Mouse (Mus musculus): ENCODE measurements around the gene Pcsk7. TPM values are rescaled to one million over a fixed set of nuclear protein-coding genes. Genes with fewer than 3 reads are reported as not detected.

Gene Pcsk7
- polyA plus RNA-seq, 1 experiment from 2014 or later = 26.9 TPM

DNA sequence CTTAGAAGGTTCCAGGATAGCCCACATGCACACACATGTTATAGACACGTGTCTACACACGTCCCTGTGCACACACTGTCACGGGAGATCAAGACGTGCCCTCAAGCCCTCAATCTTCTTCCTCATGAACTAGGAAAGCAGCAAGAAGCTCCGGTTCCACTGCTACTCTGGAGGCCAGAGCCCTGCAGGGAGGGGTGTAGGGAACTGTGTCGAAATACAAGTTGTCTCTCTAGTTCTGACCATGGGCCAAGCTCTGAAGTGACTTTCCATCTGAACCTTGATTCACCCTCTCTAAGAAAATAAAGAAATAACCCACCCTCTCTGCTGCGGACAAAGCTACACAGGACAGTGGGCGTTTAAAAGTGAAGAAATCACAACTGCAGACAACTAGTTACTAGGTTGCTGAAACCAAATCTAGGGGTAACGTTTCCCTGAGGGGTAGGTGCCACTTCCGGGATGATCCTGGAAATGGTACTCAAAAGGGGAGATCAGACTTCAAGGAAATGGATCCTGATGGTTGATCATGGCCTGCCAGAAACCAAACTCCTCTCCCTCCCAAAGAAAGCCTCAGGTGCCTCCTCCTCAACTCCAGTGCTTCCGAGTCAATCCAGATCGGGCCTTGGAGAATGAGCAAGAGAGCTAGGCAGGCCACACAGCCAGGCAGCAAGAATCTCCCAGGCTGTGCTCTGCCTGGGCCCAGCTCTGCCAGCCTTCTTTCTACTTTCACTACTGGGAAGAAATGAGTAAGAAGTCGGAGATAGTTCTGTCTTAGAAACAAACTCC, 47.4 kb downstream of the Pcsk7 start:
- Histone ChIP-seq H3K9me3 (replicated peaks; ENCODE audit: control insufficient read depth, low read length) (no peaks in the 10 kb centered on the region), H3K4me2 (ENCODE audit: low read depth, low read length) (peak overlapping the region; percentile 78), H3K27me3 (ENCODE audit: control insufficient read depth, insufficient read depth, low read length) (no peaks in the 10 kb centered on the region), H3K4me3 (replicated peaks; ENCODE audit: low read length) (peak overlapping the region; percentile 76), H3K36me3 (ENCODE audit: control insufficient read depth, insufficient read depth, low read length) (0 out of 2 replicates have a peak, but pooled peaks cover 5% of the 10 kb centered on the region), H3K4me1 (ENCODE audit: control insufficient read depth, insufficient read depth, low read length) (peaks cover 20% of the 10 kb centered on the region), H3K9ac (ENCODE audit: low read length) (peak overlapping the region; percentile 91), H3K27ac (ENCODE audit: low read length) (peak overlapping the region; percentile 88)
- 50% methylated on average over 13 of the region's 13 CpGs for WGBS
- no peak for ATAC-seq (ENCODE audit: insufficient read depth, low FRiP score)

DNA sequence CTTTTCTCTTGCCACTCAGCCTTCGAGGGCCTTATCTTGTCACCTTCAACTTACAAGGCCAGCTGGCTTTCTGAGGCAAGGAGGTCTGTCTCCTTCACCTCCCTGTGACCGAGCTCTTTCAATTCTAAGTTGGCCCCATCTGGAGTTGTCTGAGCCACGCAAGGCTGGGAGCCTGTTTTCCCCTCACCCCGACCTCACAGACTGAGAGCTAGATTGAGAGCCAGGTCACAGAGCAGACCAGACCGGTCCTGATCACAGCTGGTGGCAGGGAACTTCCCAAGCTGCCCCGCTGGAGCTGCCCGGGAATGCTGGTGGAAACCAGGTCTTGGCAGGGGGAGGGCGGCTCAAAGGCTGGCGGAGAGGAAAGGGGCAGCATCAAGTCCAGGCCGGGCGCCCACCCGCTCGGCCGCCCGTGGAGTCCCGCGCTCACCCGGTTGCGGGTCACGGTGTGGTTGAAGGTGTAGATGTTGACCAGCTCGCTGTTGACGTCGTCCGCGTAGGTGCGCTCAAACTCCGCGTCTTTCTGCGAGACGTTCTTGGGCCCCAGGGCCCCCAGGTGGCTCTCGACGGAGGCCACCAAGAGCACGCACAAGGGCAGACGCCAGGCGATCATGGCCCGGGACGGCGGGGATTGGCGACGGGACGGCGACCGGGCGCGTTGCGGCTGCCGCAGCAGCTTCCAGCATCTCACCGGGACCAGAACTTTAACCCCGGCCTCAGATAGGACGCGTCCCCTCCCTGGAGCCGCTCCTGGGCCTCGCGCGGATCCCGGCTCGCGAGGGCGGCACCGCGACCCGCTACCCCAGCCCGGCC, 48.2 kb downstream of the Pcsk7 start:
- ATAC-seq (ENCODE audit: insufficient read depth, low FRiP score) = peak; percentile 59

DNA sequence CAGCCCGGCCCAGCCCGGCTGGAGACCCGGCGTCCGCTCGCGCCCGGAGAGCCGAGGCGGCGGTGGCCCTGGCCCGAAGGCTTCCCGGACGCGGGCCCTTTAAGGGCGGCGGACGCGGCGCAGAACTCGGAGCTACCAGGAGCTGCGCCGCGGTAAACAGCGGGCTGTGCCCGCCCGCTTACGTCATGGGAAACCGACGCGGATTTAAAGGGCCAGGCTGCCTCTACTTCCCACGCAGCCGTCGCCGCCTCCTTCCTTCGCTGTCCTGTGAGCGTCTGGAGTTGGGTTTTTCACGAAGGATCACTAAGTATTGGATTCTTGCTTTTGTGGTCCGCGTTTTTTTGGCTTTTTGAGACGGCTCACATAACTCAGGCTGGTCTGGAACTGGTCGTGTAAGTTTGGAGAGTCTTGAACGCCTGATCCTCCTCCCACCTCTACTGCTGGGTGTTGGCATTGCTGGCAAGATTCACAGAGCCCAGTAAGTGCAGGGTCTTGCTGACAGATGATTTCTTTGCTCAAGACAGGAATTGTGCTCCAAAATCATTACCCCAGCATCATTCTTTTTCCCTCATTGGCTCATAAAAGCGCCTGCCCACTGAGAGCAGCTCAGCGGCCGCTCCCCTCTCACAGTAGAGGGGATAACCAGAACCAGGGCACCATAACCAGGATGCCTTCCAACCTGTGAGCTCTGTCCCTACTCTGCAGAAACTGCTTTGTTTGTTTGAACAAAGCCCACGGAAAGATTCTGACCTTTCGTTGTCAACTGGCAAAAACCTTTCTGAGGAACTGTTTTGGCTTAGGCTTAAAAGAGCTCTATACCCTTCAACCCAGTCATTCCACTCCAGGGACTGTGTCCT, 49.0 kb downstream of the Pcsk7 start, which contains the start of gene Sidt2:
Gene Sidt2 (minus strand): TSS at position 152 of the 857 bp plus-strand sequence.
- H3K4me1 ChIP-seq (ENCODE audit: control insufficient read depth, insufficient read depth, low read length) = peaks cover 20% of the 10 kb centered on the region
- no peaks in the 10 kb centered on the region for H3K9me3 ChIP-seq (replicated peaks; ENCODE audit: control insufficient read depth, low read length)
- H3K4me3 ChIP-seq (replicated peaks; ENCODE audit: low read length) = peak within 1 kb of the TSS; percentile 76
- peak within 1 kb of the TSS; percentile 91 for H3K9ac ChIP-seq (ENCODE audit: low read length)
- H3K27ac ChIP-seq (ENCODE audit: low read length) = peak within 1 kb of the TSS; percentile 88
- under 1% methylated on average over 48 of the region's 48 CpGs for WGBS
- no peaks in the 10 kb centered on the region for H3K36me3 ChIP-seq (ENCODE audit: control insufficient read depth, insufficient read depth, low read length)
- no peaks in the 10 kb centered on the region for H3K27me3 ChIP-seq (ENCODE audit: control insufficient read depth, insufficient read depth, low read length)
- ATAC-seq (ENCODE audit: insufficient read depth, low FRiP score) = peak; percentile 95
- H3K4me2 ChIP-seq (ENCODE audit: low read depth, low read length) = peak within 1 kb of the TSS; percentile 78

More for the DNA sequence above, 48.2 kb downstream of the Pcsk7 start:
- H3K27ac ChIP-seq (ENCODE audit: low read length) = peak overlapping the region; percentile 88
- 0 out of 2 replicates have a peak, but pooled peaks cover 3% of the 10 kb centered on the region for H3K36me3 ChIP-seq (ENCODE audit: control insufficient read depth, insufficient read depth, low read length)
- H3K4me3 ChIP-seq (replicated peaks; ENCODE audit: low read length) = peak overlapping the region; percentile 76
- H3K4me2 ChIP-seq (ENCODE audit: low read depth, low read length) = peak overlapping the region; percentile 78
- peak overlapping the region; percentile 91 for H3K9ac ChIP-seq (ENCODE audit: low read length)
- H3K27me3 ChIP-seq (ENCODE audit: control insufficient read depth, insufficient read depth, low read length) = no peaks in the 10 kb centered on the region
- WGBS = under 1% methylated on average over 62 of the region's 63 CpGs
- H3K9me3 ChIP-seq (replicated peaks; ENCODE audit: control insufficient read depth, low read length) = no peaks in the 10 kb centered on the region
- peaks cover 20% of the 10 kb centered on the region for H3K4me1 ChIP-seq (ENCODE audit: control insufficient read depth, insufficient read depth, low read length)

DNA sequence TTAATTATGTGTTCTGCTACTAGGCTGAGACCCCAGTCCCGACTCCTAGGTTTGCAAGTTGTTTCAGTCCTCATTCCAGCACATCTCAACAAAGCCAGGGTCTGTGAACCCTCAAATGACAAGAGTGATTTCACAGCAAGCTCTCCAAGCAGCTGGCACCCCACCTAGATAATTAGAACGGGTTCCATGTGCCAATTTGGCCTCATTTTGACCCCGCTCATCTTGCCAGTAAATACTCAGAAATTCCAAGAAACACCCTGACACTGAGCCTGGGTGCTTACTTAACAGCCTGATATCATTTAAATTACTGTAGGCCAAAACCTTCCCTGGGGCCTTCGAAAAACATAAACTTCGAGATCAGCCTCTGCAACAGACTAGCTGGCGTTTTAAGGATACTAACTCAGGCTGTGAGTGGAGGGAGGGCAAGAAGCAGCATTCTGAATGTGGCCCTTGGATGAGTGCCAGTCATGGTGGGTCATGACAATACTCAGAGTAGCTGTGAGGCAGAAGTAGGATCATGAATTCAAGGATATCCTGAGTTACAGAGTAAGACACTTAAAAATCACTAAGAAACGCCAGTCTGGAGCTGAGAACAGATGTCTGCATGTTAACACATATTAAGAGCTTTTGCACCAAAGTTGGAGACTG, 51.9 kb downstream of the Pcsk7 start:
- peaks cover 18% of the 10 kb centered on the region for H3K4me1 ChIP-seq (ENCODE audit: control insufficient read depth, insufficient read depth, low read length)
- no peaks in the 10 kb centered on the region for H3K27me3 ChIP-seq (ENCODE audit: control insufficient read depth, insufficient read depth, low read length)
- WGBS = 57% methylated on average over 7 of the region's 7 CpGs
- H3K9ac ChIP-seq (ENCODE audit: low read length) = no peak overlapping the region
- peaks cover 3% of the 10 kb centered on the region; the same call in 1 of the 2 replicates for H3K36me3 ChIP-seq (ENCODE audit: control insufficient read depth, insufficient read depth, low read length)
- H3K9me3 ChIP-seq (replicated peaks; ENCODE audit: control insufficient read depth, low read length) = no peaks in the 10 kb centered on the region
- no peak overlapping the region; the same call in 1 of the 2 replicates for H3K27ac ChIP-seq (ENCODE audit: low read length)
- H3K4me3 ChIP-seq (replicated peaks; ENCODE audit: low read length) = no peak overlapping the region
- no peak overlapping the region for H3K4me2 ChIP-seq (ENCODE audit: low read depth, low read length)
- ATAC-seq (ENCODE audit: insufficient read depth, low FRiP score) = no peak

DNA sequence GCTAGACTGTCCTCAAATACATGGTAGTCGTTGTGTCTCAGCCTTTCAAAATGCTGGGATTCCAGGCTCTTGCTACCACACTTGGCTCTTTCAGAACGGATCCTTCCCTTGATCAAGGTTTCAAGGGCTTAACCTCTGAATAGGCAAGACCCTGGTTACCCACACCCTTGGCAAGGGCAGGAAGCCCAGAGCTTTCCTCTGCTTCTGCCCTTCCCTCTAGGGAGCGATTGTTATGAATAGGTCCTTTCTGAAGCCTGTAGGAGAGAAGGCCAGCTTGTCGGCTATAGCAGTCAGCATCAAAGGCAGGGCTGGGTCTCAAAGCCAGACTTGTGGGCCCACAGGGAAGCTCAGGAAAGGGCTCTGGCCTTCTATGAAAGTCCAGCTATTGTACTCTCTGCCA, 52.6 kb downstream of the Pcsk7 start:
- Histone ChIP-seq H3K4me3 (replicated peaks; ENCODE audit: low read length) (no peak overlapping the region), H3K27me3 (ENCODE audit: control insufficient read depth, insufficient read depth, low read length) (no peaks in the 10 kb centered on the region), H3K9me3 (replicated peaks; ENCODE audit: control insufficient read depth, low read length) (no peaks in the 10 kb centered on the region), H3K4me2 (ENCODE audit: low read depth, low read length) (no peak overlapping the region), H3K4me1 (ENCODE audit: control insufficient read depth, insufficient read depth, low read length) (peaks cover 11% of the 10 kb centered on the region), H3K27ac (ENCODE audit: low read length) (peak overlapping the region; percentile 13; the same call in 1 of the 2 replicates), H3K36me3 (ENCODE audit: control insufficient read depth, insufficient read depth, low read length) (peaks cover 8% of the 10 kb centered on the region), H3K9ac (ENCODE audit: low read length) (no peak overlapping the region)
- ATAC-seq (ENCODE audit: insufficient read depth, low FRiP score) = no peak
- 47% methylated on average over 4 of the region's 4 CpGs for WGBS

DNA sequence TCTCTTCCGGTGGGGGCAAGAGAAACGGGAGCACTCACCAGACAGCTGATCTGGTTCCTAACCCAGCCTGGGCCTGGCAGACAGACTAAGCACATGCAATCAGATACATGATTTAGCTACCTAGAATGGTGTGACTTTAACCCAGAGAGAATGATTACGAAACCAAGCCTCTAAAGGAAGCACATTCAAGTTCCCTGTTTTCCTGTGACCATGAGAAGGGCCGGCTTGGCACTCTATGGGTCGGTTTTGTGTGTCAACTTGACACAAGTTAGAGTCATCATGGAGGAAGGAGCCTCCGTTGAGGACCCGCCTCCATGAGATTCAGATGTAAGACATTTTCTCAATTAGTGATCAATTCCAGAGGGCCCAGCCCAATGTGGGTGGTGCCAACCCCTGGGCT, 53.4 kb downstream of the Pcsk7 start:
- 79% methylated on average over 7 of the region's 7 CpGs for whole genome bisulfite sequencing
- Histone ChIP-seq H3K36me3 (ENCODE audit: control insufficient read depth, insufficient read depth, low read length) (peaks cover 13% of the 10 kb centered on the region), H3K9me3 (replicated peaks; ENCODE audit: control insufficient read depth, low read length) (no peaks in the 10 kb centered on the region), H3K27ac (ENCODE audit: low read length) (0 out of 2 replicates have a peak overlapping the region, but pooled peaks have one; percentile 1), H3K27me3 (ENCODE audit: control insufficient read depth, insufficient read depth, low read length) (no peaks in the 10 kb centered on the region), H3K9ac (ENCODE audit: low read length) (no peak overlapping the region), H3K4me1 (ENCODE audit: control insufficient read depth, insufficient read depth, low read length) (peaks cover 8% of the 10 kb centered on the region), H3K4me3 (replicated peaks; ENCODE audit: low read length) (no peak overlapping the region), H3K4me2 (ENCODE audit: low read depth, low read length) (no peak overlapping the region)
- ATAC-seq (ENCODE audit: insufficient read depth, low FRiP score) = no peak

DNA sequence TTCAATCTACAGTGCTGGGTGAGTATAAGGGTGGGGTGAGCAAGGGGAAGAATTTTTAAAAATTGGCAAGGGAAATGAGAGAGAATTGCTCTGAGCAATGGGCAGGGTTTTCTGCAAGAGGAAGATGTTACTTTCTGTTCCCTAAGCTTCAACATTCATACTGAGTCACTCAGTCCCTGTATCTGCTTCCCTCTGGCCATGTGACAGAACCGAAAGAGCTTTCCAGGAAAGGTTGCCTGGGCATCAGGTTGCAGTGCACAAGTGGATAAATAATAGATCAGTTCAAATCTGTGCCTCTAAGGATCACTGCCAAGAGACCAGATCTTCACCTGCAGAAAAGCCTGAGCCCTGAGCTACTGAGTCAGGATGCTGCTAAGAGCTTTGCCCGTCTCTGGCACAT, 55.6 kb downstream of the Pcsk7 start:
- no peak for ATAC-seq (ENCODE audit: insufficient read depth, low FRiP score)
- Histone ChIP-seq H3K4me3 (replicated peaks; ENCODE audit: low read length) (no peak overlapping the region), H3K36me3 (ENCODE audit: control insufficient read depth, insufficient read depth, low read length) (peaks cover 16% of the 10 kb centered on the region), H3K4me1 (ENCODE audit: control insufficient read depth, insufficient read depth, low read length) (0 out of 2 replicates have a peak, but pooled peaks cover 4% of the 10 kb centered on the region), H3K9me3 (replicated peaks; ENCODE audit: control insufficient read depth, low read length) (no peaks in the 10 kb centered on the region), H3K4me2 (ENCODE audit: low read depth, low read length) (no peak overlapping the region), H3K9ac (ENCODE audit: low read length) (no peak overlapping the region), H3K27me3 (ENCODE audit: control insufficient read depth, insufficient read depth, low read length) (no peaks in the 10 kb centered on the region), H3K27ac (ENCODE audit: low read length) (0 out of 2 replicates have a peak overlapping the region, but pooled peaks have one; percentile 24)
- 73% methylated on average over 2 of the region's 2 CpGs for WGBS

DNA sequence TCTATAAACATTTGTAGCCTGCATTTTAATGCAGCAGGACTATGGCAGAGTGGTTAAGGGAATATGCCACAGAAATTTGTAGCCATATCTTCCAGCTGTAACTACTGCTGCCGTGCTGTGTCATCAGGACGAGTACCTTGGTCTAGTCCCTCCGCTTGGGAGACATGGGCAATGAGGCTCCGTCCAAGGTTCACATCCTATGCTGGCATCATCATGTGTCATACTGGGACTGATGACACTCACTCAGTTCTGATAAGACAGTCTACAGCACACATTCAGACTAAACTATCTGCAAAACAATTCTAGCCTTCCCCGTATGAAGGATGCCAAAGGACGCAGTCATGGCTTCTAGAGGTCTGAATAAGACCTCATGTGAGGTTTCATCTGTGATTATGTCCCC, 57.3 kb downstream of the Pcsk7 start:
- no peak for ATAC-seq (ENCODE audit: insufficient read depth, low FRiP score)
- no peaks in the 10 kb centered on the region for H3K9me3 ChIP-seq (replicated peaks; ENCODE audit: control insufficient read depth, low read length)
- 88% methylated on average over 6 of the region's 6 CpGs for WGBS
- H3K4me1 ChIP-seq (ENCODE audit: control insufficient read depth, insufficient read depth, low read length) = no peaks in the 10 kb centered on the region
- H3K9ac ChIP-seq (ENCODE audit: low read length) = no peak overlapping the region
- H3K4me2 ChIP-seq (ENCODE audit: low read depth, low read length) = no peak overlapping the region
- peaks cover 19% of the 10 kb centered on the region for H3K36me3 ChIP-seq (ENCODE audit: control insufficient read depth, insufficient read depth, low read length)
- no peak overlapping the region for H3K27ac ChIP-seq (ENCODE audit: low read length)
- no peaks in the 10 kb centered on the region for H3K27me3 ChIP-seq (ENCODE audit: control insufficient read depth, insufficient read depth, low read length)
- no peak overlapping the region for H3K4me3 ChIP-seq (replicated peaks; ENCODE audit: low read length)
